In genomic region chr4:98322223-98322622, GRCm38 (mm10) we compare ENCODE assay signal across 8 mouse cellular contexts.
DNase-seq lines count a peak whose midpoint lies in the region; ATAC-seq and TF ChIP-seq lines count a peak whose summit lies in the region.

No protein-coding gene starts in this region.

- peaks cover 9% of the 10 kb centered on the region; the same call in 1 of the 2 replicates for H3K9me3 ChIP-seq in heart, embryonic 13.5 days
- H3K9me3 ChIP-seq in liver, embryonic 11.5 days (ENCODE audit: control insufficient read depth, low read length): no peaks in the 10 kb centered on the region

- H3K27ac ChIP-seq in heart, embryonic 13.5 days (replicated peaks): peak overlapping the region; percentile 76
- H3K27ac ChIP-seq in liver, embryonic 11.5 days (ENCODE audit: low read depth, low read length): no peak overlapping the region

- peak overlapping the region; percentile 74 for H3K4me2 ChIP-seq in heart, embryonic 13.5 days
- H3K4me2 ChIP-seq in liver, embryonic 11.5 days: peak overlapping the region; percentile 86
- peak overlapping the region; percentile 88 for H3K4me2 ChIP-seq in myocyte (ENCODE audit: low read depth)

- WGBS in heart, embryonic 13.5 days: 1% methylated on average over 29 of the region's 29 CpGs
- WGBS in liver, embryonic 11.5 days: under 1% methylated on average over 29 of the region's 29 CpGs

- peaks cover 19% of the 10 kb centered on the region for H3K4me1 ChIP-seq in heart, embryonic 13.5 days
- no peaks in the 10 kb centered on the region; the same call in 1 of the 2 replicates for H3K4me1 ChIP-seq in liver, embryonic 11.5 days (replicated peaks; ENCODE audit: control insufficient read depth, insufficient read depth, low read length)

- no peaks in the 10 kb centered on the region for H3K79me2 ChIP-seq in myocyte (ENCODE audit: control insufficient read depth, insufficient read depth)

- peak; percentile 58 for TF ChIP-seq POLR2A in myocyte (IDR thresholded peaks at IDR 0.05; ENCODE audit: insufficient read length, low read depth)

- H3K4me3 ChIP-seq in heart, embryonic 13.5 days: peak overlapping the region; percentile 52
- H3K4me3 ChIP-seq in liver, embryonic 11.5 days (ENCODE audit: low read depth, low read length): peak overlapping the region; percentile 49
- peak overlapping the region; percentile 21 for H3K4me3 ChIP-seq in myocyte

- H3K36me3 ChIP-seq in heart, embryonic 13.5 days: no peaks in the 10 kb centered on the region
- no peaks in the 10 kb centered on the region for H3K36me3 ChIP-seq in liver, embryonic 11.5 days (ENCODE audit: control insufficient read depth, insufficient read depth, low read length)
- H3K36me3 ChIP-seq in myocyte (ENCODE audit: control insufficient read depth, insufficient read depth): no peaks in the 10 kb centered on the region

- peak; percentile 96 for ATAC-seq in erythroid progenitor cell, adult 5-6 weeks (replicated peaks; ENCODE audit: low FRiP score, poor library complexity, severe bottlenecking)
- ATAC-seq in heart, embryonic 13.5 days (ENCODE audit: extremely low read depth, insufficient number of reproducible peaks, low FRiP score, low TSS enrichment): peak; percentile 74
- peak; percentile 89 for ATAC-seq in liver, embryonic 11.5 days (replicated peaks; ENCODE audit: low FRiP score)

- peak; percentile 84 for DNase-seq in CD4-positive helper T cell, adult 2 months (ENCODE audit: low read depth, low spot score)
- DNase-seq in brain, embryonic 18.5 days (ENCODE audit: low read depth, low spot score): peak; percentile 80
- peak; percentile 98 for DNase-seq in kidney, postnatal 10 days
- DNase-seq in liver, embryonic 11.5 days (ENCODE audit: low spot score): peak; percentile 81
- peak; percentile 81 to 91 for DNase-seq in spleen, postnatal 4 days (ENCODE audit: low spot score in 2 of 2)

- H3K27me3 ChIP-seq in heart, embryonic 13.5 days (replicated peaks): no peaks in the 10 kb centered on the region
- H3K27me3 ChIP-seq in liver, embryonic 11.5 days (replicated peaks; ENCODE audit: control insufficient read depth, insufficient read depth, low read length): peaks cover 6% of the 10 kb centered on the region
- H3K27me3 ChIP-seq in myocyte (ENCODE audit: control insufficient read depth, insufficient read depth, insufficient read length): no peaks in the 10 kb centered on the region

- H3ac ChIP-seq in myocyte (ENCODE audit: control insufficient read depth, insufficient read length): no peak overlapping the region

- H3K9ac ChIP-seq in heart, embryonic 13.5 days: peak overlapping the region; percentile 81
- H3K9ac ChIP-seq in liver, embryonic 11.5 days (ENCODE audit: low read depth, low read length): no peak overlapping the region

TF ChIP-seq in myocyte, 11 proteins besides CTCF, POLR2A, EP300 and RAD21:
- TF ChIP-seq TCF12 (IDR thresholded peaks at IDR 0.05; ENCODE audit: insufficient read depth, poor library complexity, severe bottlenecking) (no peak), POLR2AphosphoS2 (IDR thresholded peaks at IDR 0.05; ENCODE audit: insufficient read length, low read depth) (no peak), USF1 (IDR thresholded peaks at IDR 0.05; ENCODE audit: low read depth) (no peak), MYOD1 (IDR thresholded peaks at IDR 0.05; ENCODE audit: control insufficient read depth in 1 of 3, insufficient read length in 2 of 3, low read depth in 2 of 3) (peak in 1 of 3 experiments; percentile 55), MYOG (IDR thresholded peaks at IDR 0.05; ENCODE audit: control insufficient read depth in 1 of 3, insufficient read depth in 1 of 3, insufficient read length in 2 of 3, low read depth in 2 of 3) (peak in 2 of 3 experiments; percentile 21 to 48), REST (IDR thresholded peaks at IDR 0.05; ENCODE audit: insufficient read depth, insufficient read length) (no peak), MAX (IDR thresholded peaks at IDR 0.05; ENCODE audit: low read depth) (no peak), E2F4 (IDR thresholded peaks at IDR 0.05; ENCODE audit: insufficient read depth) (no peak), TCF3 (IDR thresholded peaks at IDR 0.05; ENCODE audit: insufficient read length, low read depth) (no peak), CEBPB (IDR thresholded peaks at IDR 0.05; ENCODE audit: insufficient read depth, poor library complexity, severe bottlenecking) (no peak), SRF (IDR thresholded peaks at IDR 0.05; ENCODE audit: control insufficient read depth, insufficient read length, low read depth) (no peak)
